Mouse (Mus musculus): Measurements from ENCODE around the gene Iqgap2.

Gene Iqgap2

DNA sequence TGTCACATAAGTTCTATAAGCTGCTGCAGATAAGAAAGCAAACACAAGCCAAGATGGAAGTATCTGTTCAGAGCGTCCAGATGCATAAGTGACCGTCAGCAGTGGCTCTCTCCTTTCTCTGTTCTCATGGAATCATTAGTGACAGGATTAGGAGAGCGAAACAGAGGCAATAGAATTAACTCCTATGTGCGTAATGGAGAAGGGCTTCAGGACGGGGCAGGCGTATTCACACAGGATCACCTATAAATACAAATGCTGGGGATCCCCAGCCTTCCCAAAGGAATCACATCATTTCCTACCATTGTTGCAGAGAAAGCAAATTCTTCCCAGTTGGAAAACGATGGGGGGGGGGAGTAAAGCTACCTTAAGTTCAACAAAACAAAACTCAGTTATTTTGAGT lies 232.3 kb downstream of the Iqgap2 start:
- CTCF ChIA-PET = no interaction called here
- POLR2A ChIA-PET = interaction anchor here in 1 of 4 experiments (0.6 to 2.1 kb wide), 3 partner anchors 23 to 67 kb away, joined by 3 to 7 read pairs (median 3); partner anchors contain the start of gene F2r

DNA sequence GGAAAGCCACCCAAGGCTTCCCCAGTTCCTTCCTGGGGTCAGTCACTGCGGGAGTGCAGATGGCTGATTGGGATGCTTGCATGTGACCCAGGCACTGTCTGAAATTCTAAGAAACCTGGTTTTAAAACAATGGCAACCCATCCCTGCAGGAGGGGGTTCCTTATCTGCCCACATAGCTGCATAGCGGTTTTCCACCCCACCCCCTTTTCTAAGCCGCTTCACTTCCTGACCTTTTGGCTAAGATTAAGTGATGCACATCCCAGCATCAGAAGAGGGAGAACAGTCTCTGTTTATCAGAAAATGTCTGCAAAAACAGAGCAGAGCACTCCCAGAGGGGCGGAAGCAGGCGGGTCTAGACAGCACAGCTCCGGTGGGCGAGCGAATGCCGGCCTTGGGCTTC lies 234.6 kb downstream of the Iqgap2 start:
- ChIA-PET POLR2A (interaction anchor here (0.7 to 2.2 kb wide), 11 partner anchors 8 to 122 kb away, joined by 3 to 15 read pairs (median 4); partner anchors contain the start of gene F2r (in 2 of the 4)), CTCF (no interaction called here)

- ChIA-PET POLR2A (interaction anchor here in 2 of 4 experiments (0.6 to 1.2 kb wide), 5 partner anchors 10 to 46 kb away, joined by 3 to 8 read pairs (median 3); partner anchors contain the start of gene F2r (in 1 of the 2)), CTCF (interaction anchor here in 1 of 4 experiments (0.6 kb wide), 1 partner anchor 12 kb away, joined by 3 read pairs; no protein-coding TSS in a partner anchor)
Measured at GRCm38 (mm10) chr13:95655284-95655683, 236.4 kb downstream of the Iqgap2 start.

- ChIA-PET POLR2A (interaction anchor here in 1 of 4 experiments (0.7 kb wide), 1 partner anchor 1011 kb away, joined by 7 read pairs; no protein-coding TSS in a partner anchor), CTCF (interaction anchor here in 2 of 4 experiments (0.6 to 0.7 kb wide), 2 partner anchors 20 to 90 kb away, joined by 4 to 7 read pairs; no protein-coding TSS in a partner anchor)
Measured at GRCm38 (mm10) chr13:95653696-95654095, 238.0 kb downstream of the Iqgap2 start.

DNA sequence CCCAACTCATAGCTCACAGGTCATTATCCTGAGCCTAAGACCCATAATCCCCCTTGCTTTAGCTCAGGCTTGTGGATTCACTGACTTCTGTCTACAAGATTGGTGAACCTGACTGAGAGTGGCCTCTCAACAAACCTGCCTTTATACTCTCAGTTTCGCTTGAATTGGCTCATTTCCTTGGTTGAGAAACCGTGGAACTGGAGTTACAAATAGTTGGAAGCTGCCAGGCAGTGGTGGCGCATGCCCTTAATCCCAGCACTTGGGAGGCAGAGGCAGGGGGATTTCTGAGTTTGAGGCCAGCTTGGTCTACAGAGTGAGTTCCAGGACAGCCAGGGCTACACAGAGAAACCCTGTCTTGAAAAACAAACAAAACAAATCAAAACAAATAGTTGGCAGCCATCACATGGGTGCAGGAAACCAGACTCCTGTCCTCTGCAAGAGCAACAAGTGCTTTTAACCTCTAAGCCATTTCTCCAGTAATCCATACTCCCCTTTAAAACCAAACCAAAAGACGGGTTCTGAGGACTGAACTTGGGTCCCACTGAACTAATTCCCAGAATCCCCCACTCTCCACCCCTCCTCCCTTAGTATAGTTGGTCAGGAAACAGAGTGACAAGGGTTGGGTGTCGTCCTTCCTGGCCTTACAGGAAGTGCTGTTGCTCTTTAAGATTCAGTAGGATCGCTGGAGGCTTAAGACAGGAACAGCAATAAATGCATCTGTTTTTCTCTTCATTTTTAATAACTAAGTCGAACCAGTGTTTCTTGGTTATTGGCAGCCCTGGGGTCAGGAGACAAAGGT lies 239.7 kb downstream of the Iqgap2 start:
- ChIA-PET POLR2A (interaction anchor here in 1 of 4 experiments (1.5 kb wide), 1 partner anchor 33 kb away, joined by 5 read pairs; the partner anchor contains the start of gene F2r), CTCF (no interaction called here)

DNA sequence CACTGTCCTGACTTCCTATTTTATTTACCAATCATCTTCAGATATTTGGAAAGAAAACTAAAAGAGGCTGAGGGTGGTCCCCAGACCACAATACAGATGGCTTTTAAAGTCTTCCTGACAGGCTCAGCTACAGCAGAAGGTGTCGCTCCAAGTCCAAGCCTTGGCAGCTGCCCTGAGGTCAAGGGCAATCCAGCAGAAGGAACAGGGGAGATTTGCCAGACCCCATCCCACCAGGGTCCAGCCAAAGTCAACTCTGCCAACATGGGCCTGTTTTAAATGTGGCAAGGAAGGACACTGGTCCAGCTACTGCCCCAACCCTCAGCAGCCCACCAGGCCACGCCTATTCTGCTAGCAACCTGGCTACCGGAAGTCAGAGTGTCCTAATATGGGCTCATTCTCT lies 241.8 kb downstream of the Iqgap2 start:
- CTCF ChIA-PET = no interaction called here
- POLR2A ChIA-PET = interaction anchor here in 2 of 4 experiments (1.2 kb wide), 2 partner anchors 10 to 11 kb away, joined by 3 to 4 read pairs; no protein-coding TSS in a partner anchor

- POLR2A ChIA-PET = no interaction called here
- CTCF ChIA-PET = no interaction called here
Measured at GRCm38 (mm10) chr13:95647248-95647647, 244.5 kb downstream of the Iqgap2 start.

GRCm38 (mm10) chr13:95646687-95647111 lies 245.0 kb downstream of the Iqgap2 start:
- CTCF ChIA-PET = no interaction called here
- POLR2A ChIA-PET = no interaction called here

GRCm38 (mm10) chr13:95643740-95644139 lies 248.0 kb downstream of the Iqgap2 start:
- ChIA-PET CTCF (no interaction called here), POLR2A (interaction anchor here in 3 of 4 experiments (0.5 to 1.2 kb wide), 4 partner anchors 25 to 318 kb away, joined by 3 read pairs; partner anchors contain the start of gene F2r (in 2 of the 3))

DNA sequence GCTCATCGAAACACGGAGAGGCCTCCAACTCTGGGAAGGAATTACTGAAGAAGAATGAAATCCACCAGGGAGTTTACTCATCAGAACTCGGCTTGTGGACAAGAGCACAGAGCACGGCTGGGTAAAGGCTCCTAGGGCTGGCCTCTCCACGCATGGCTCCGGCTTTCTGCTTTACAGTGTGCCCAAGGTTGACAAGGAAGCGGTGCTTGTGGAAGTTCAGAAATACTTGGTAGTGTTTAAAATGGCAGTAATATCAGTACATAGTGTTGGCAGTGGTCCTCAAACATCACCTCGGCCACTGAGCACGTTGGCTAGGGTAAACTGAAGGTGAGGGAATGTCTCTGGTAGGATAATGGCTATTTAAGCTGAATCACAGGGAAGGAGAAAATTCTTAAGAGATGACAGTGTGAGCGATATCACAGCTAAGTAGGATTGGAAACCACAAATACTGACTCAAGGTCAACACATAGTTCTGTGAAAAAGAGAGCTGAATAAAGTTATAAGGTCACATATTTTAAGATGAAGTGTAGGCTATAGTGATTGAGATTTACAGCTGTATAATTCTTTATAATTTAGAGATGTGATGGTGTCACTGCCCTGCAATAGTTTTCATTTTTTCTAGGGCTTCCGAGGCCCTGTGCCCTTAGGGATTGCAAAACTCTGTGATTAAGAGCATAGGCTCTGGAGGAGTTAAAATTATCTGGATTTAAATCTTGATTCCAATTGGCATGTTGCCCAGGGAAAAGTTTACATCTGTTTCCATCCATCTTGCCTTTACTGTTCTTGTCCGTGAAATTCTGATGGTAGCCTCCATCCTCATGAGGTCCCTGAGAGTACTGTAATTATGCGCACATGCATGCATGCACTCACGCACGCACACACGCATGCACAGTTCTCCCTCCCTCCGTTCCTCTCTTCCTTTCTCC lies 250.4 kb downstream of the Iqgap2 start:
- CTCF ChIA-PET = interaction anchor here in 1 of 4 experiments (1.0 kb wide), 1 partner anchor 106 kb away, joined by 3 read pairs; no protein-coding TSS in a partner anchor
- POLR2A ChIA-PET = interaction anchor here in 1 of 4 experiments (0.7 to 4.4 kb wide), 2 partner anchors 16 to 23 kb away, joined by 3 to 19 read pairs; partner anchors contain the start of gene F2r

DNA sequence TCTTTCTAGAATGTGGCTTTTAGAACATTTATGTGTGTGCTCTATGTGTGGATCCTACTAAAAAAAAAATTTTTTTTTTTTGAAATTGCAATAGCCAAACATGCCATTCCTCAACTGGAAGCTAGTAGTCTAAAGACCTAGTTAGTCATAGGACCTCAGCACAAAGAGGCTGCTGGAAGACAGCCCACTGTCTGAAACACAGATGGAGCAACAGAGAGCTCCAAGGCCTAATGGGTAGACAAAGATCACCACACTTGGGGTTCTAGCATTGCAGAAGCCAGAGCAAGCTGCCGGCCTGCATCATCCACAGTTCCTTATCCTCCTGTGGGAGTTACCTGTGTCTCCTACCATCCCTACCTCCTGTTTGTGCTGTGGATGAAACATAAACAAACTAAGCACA lies 251.3 kb downstream of the Iqgap2 start:
- CTCF ChIA-PET = interaction anchor here in 1 of 4 experiments (1.0 kb wide), 1 partner anchor 106 kb away, joined by 3 read pairs; no protein-coding TSS in a partner anchor
- POLR2A ChIA-PET = interaction anchor here in 2 of 4 experiments (0.7 to 4.4 kb wide), 4 partner anchors 17 to 40 kb away, joined by 3 to 19 read pairs (median 3); partner anchors contain the start of gene F2r (in 2 of the 2)

DNA sequence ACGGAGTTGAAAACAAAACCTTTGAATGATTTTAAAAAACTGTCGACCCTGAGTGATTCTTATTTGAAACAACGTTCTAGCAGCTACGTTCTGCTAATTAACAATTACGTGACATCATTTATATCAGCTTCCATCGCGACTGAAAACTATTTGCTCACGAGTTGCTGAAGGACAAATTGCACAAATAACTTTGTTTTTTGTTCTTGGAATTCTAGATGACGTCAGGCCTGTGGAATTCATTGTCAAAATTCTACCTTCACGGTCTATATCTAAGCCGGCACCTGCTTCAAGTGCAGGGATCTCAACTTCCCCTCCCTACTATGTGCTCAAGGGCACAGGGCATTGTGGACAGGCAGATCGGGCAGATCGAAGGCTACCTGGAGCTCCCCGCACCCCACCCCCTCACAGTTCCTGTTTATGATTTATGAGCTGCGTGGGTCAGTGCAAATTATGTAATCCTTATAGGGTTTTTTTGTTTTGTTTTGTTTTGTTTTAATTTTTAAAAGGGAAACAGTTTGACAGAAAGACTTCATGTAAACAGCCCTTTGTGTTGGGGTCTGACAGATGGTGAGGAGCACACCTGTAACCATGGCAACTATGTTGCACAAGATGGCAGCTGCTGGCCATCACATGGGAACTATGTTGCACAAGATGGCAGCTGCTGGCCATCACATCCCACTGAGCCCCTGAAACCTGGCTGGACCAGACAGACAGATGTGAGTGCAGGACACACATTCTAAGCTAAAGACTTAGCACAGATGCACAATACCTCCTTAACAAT lies 252.2 kb downstream of the Iqgap2 start:
- ChIA-PET POLR2A (interaction anchor here in 2 of 4 experiments (0.7 to 4.4 kb wide), 6 partner anchors 9 to 39 kb away, joined by 3 to 19 read pairs (median 4); partner anchors contain the start of gene F2r (in 2 of the 2)), CTCF (interaction anchor here in 3 of 4 experiments (0.6 to 1.1 kb wide), 3 partner anchors 10 to 16 kb away, joined by 3 read pairs; no protein-coding TSS in a partner anchor)

DNA sequence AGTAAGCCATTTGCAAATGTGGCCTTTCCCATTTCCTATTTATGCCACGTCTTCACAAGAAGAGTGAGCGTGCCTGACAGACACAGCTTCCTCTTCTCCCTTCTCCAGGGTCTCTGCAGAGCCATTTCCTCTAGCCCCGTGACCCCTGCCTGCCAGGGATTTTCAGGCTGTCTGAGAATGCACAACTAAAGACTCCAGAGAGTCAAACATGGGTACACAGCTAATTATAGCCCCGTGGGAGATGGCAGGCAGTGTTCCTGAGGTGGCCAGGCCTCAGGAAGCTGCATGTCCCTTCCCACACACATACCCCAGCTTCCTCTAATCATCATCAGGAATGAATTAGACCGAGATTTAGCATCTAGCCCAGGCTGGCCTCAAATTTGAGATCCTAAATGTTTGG lies 252.8 kb downstream of the Iqgap2 start:
- ChIA-PET POLR2A (interaction anchor here in 3 of 4 experiments (0.7 to 4.4 kb wide), 5 partner anchors 10 to 59 kb away, joined by 3 to 19 read pairs (median 4); partner anchors contain the start of gene F2r (in 1 of the 3)), CTCF (interaction anchor here in 2 of 4 experiments (0.6 to 1.1 kb wide), 2 partner anchors 9 to 16 kb away, joined by 3 read pairs; no protein-coding TSS in a partner anchor)

GRCm38 (mm10) chr13:95637737-95638136 lies 254.0 kb downstream of the Iqgap2 start:
- CTCF ChIA-PET = no interaction called here

DNA sequence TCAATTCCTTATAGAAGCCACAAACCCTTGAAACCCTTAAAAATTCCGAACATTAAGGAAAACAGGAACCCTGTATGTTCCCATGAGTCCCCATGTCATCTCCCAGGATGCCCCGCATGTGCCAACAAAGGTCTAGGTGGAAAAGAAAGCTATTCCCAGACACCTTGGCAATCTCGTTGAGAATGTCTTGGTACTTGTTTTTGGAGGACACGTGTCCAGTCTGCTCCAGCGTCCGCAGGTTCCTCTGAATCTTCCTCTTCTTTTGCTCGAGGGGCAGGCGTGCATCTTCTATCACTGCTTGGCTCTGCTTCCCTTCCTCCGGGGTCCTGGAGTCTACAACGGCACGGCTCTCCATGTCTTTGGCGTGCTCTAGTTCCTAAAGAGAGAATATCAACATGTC lies 256.4 kb downstream of the Iqgap2 start:
- CTCF ChIA-PET = no interaction called here
- POLR2A ChIA-PET = interaction anchor here in 3 of 4 experiments (0.6 to 1.7 kb wide), 4 partner anchors 17 to 998 kb away, joined by 3 to 4 read pairs (median 3); partner anchors contain the start of gene F2r (in 2 of the 3)

More at GRCm38 (mm10) chr13:95637737-95638136, 254.0 kb downstream of the Iqgap2 start:
- POLR2A ChIA-PET = interaction anchor here in 2 of 4 experiments (1.1 to 4.4 kb wide), 2 partner anchors 19 kb away, joined by 3 to 19 read pairs; partner anchors contain the start of gene F2r (in 1 of the 2)

- CTCF ChIA-PET = interaction anchor here in 2 of 4 experiments (0.6 to 0.7 kb wide), 3 partner anchors 214 to 710 kb away, joined by 3 to 6 read pairs (median 6); no protein-coding TSS in a partner anchor
Measured at GRCm38 (mm10) chr13:95634451-95634850, 257.3 kb downstream of the Iqgap2 start.

GRCm38 (mm10) chr13:95633384-95633783 lies 258.3 kb downstream of the Iqgap2 start:
- CTCF ChIA-PET = interaction anchor here in 3 of 4 experiments (0.6 to 0.7 kb wide), 4 partner anchors 20 to 1214 kb away, joined by 3 to 7 read pairs (median 4); no protein-coding TSS in a partner anchor
- POLR2A ChIA-PET = interaction anchor here in 2 of 4 experiments (0.6 to 1.1 kb wide), 4 partner anchors 15 to 69 kb away, joined by 3 to 8 read pairs (median 4); partner anchors contain the start of gene F2r (in 2 of the 2)

More at GRCm38 (mm10) chr13:95634451-95634850, 257.3 kb downstream of the Iqgap2 start:
- POLR2A ChIA-PET = interaction anchor here (0.6 to 1.7 kb wide), 8 partner anchors 13 to 998 kb away, joined by 3 to 5 read pairs (median 3); partner anchors contain the start of gene F2r (in 2 of the 4)

All from embryonic stem cell, embryonic (primary cell).